Mouse (Mus musculus) liver, embryonic 12.5 days (tissue): ENCODE measurements around the gene Ttll12. TPM values are rescaled to one million over a fixed set of nuclear protein-coding genes. Genes with fewer than 3 reads are reported as not detected.

Source experiments
- ATAC-seq: fragments of 200-750 bp; cut with Nextera tagmentation; 2 replicates; pipeline ENCODE4 v1.8.0; 2017; ENCODE audit warnings: moderate number of reproducible peaks, mild to moderate bottlenecking, moderate library complexity
- H3K27ac ChIP-seq: fragments of 300-500 bp; sonication (generic); 2 replicates; pipeline ENCODE4 v1.5.1; 2016; ENCODE audit warnings: mild to moderate bottlenecking
- H3K27me3 ChIP-seq: fragments of 300-500 bp; sonication (generic); replicated peaks from 2 replicates; pipeline ENCODE4 v1.6.1; 2016; ENCODE audit warnings: mild to moderate bottlenecking, moderate library complexity
- H3K36me3 ChIP-seq: fragments of 300-500 bp; sonication (generic); 2 replicates; pipeline ENCODE4 v1.6.1; 2016; ENCODE audit warnings: mild to moderate bottlenecking, moderate library complexity
- H3K4me1 ChIP-seq: fragments of 300-500 bp; sonication (generic); 2 replicates; pipeline ENCODE4 v1.6.1; 2016
- H3K4me2 ChIP-seq: fragments of 300-500 bp; sonication (generic); 2 replicates; pipeline ENCODE4 v1.6.1; 2016; ENCODE audit warnings: mild to moderate bottlenecking, moderate library complexity
- H3K4me3 ChIP-seq: fragments of 300-500 bp; sonication (generic); 2 replicates; pipeline ENCODE4 v1.5.1; 2016; ENCODE audit warnings: mild to moderate bottlenecking, moderate library complexity
- H3K9ac ChIP-seq: fragments of 300-500 bp; sonication (generic); 2 replicates; pipeline ENCODE4 v1.6.1; 2016; ENCODE audit warnings: mild to moderate bottlenecking, moderate library complexity
- H3K9me3 ChIP-seq: fragments of 300-500 bp; sonication (generic); replicated peaks from 2 replicates; pipeline ENCODE4 v1.6.1; 2016; ENCODE audit warnings: mild to moderate bottlenecking, moderate library complexity
- WGBS: fragments of 180-500 bp; shearing (Covaris S2); methylation state at CpG from one replicate; pipeline ENCODE4 v1.1.7; 2016; ENCODE audit not compliant: insufficient replicate concordance; 5-methylcytosine and 5-hydroxymethylcytosine counted together
- polyA plus RNA-seq: library from polyadenylated mRNA; unstranded; fragments of >200 nt; fragmentation: Nextera tagmentation; extraction: Ambion mirVana; gene quantifications from 2 replicates; pipeline ENCODE4 v1.2.1, GENCODE M21; 2016

Ttll12 gene
- polyA plus RNA-seq, 1 experiment from 2014 or later: 62.7 TPM

GRCm38 (mm10) chr15:83615245-83615644 lies 20.3 kb upstream of the Ttll12 start:
- no peaks in the 10 kb centered on the region for H3K36me3 ChIP-seq
- no peaks in the 10 kb centered on the region for H3K9me3 ChIP-seq
- H3K9ac ChIP-seq: no peak overlapping the region
- H3K4me3 ChIP-seq: no peak overlapping the region
- H3K27ac ChIP-seq: no peak overlapping the region
- H3K4me1 ChIP-seq: no peaks in the 10 kb centered on the region
- no peak for ATAC-seq
- WGBS: 80% methylated on average over 3 of the region's 3 CpGs
- peaks cover 8% of the 10 kb centered on the region; the same call in 1 of the 2 replicates for H3K27me3 ChIP-seq
- H3K4me2 ChIP-seq: no peak overlapping the region

GRCm38 (mm10) chr15:83607115-83607802 lies 12.3 kb upstream of the Ttll12 start:
- H3K27ac ChIP-seq: peak overlapping the region; percentile 65; the same call in 1 of the 2 replicates
- H3K36me3 ChIP-seq: no peaks in the 10 kb centered on the region
- ATAC-seq: peak; percentile 70
- no peak overlapping the region for H3K4me3 ChIP-seq
- H3K27me3 ChIP-seq: 0 out of 2 replicates have a peak, but pooled peaks cover 3% of the 10 kb centered on the region
- no peaks in the 10 kb centered on the region for H3K9me3 ChIP-seq
- peak overlapping the region; percentile 30; the same call in 1 of the 2 replicates for H3K9ac ChIP-seq
- peak overlapping the region; percentile 41 for H3K4me2 ChIP-seq
- peaks cover 38% of the 10 kb centered on the region for H3K4me1 ChIP-seq
- 42% methylated on average over 15 of the region's 15 CpGs for WGBS

GRCm38 (mm10) chr15:83606700-83607099 lies 11.7 kb upstream of the Ttll12 start:
- H3K27me3 ChIP-seq: 0 out of 2 replicates have a peak, but pooled peaks cover 3% of the 10 kb centered on the region
- no peaks in the 10 kb centered on the region for H3K9me3 ChIP-seq
- peaks cover 40% of the 10 kb centered on the region for H3K4me1 ChIP-seq
- 73% methylated on average over 8 of the region's 8 CpGs for whole genome bisulfite sequencing
- peak overlapping the region; percentile 65; the same call in 1 of the 2 replicates for H3K27ac ChIP-seq
- H3K4me3 ChIP-seq: no peak overlapping the region
- peak overlapping the region; percentile 30; the same call in 1 of the 2 replicates for H3K9ac ChIP-seq
- peak overlapping the region; percentile 41 for H3K4me2 ChIP-seq
- ATAC-seq: peak; percentile 81
- H3K36me3 ChIP-seq: no peaks in the 10 kb centered on the region

- Histone ChIP-seq H3K4me3 (no peak overlapping the region), H3K36me3 (no peaks in the 10 kb centered on the region), H3K9ac (no peak overlapping the region), H3K27ac (peak overlapping the region; percentile 65; the same call in 1 of the 2 replicates), H3K27me3 (0 out of 2 replicates have a peak, but pooled peaks cover 3% of the 10 kb centered on the region), H3K9me3 (no peaks in the 10 kb centered on the region), H3K4me2 (no peak overlapping the region), H3K4me1 (peaks cover 45% of the 10 kb centered on the region)
- no peak; the same call in 1 of the 2 replicates for ATAC-seq
- WGBS: 82% methylated on average over 11 of the region's 11 CpGs
Observed at GRCm38 (mm10) chr15:83606216-83606615, 11.3 kb upstream of the Ttll12 start.

- 87% methylated on average over 7 of the region's 7 CpGs for WGBS
- ATAC-seq: no peak
- Histone ChIP-seq H3K27me3 (no peaks in the 10 kb centered on the region), H3K4me2 (no peak overlapping the region), H3K36me3 (no peaks in the 10 kb centered on the region), H3K9ac (no peak overlapping the region), H3K27ac (peak overlapping the region; percentile 32; the same call in 1 of the 2 replicates), H3K4me3 (no peak overlapping the region), H3K9me3 (no peaks in the 10 kb centered on the region), H3K4me1 (peaks cover 60% of the 10 kb centered on the region)
Observed at GRCm38 (mm10) chr15:83603426-83603825, 8.5 kb upstream of the Ttll12 start.

- ATAC-seq: no peak
- H3K27ac ChIP-seq: no peak overlapping the region
- H3K9ac ChIP-seq: no peak overlapping the region
- H3K4me3 ChIP-seq: no peak overlapping the region
- H3K27me3 ChIP-seq: no peaks in the 10 kb centered on the region
- no peak overlapping the region for H3K4me2 ChIP-seq
- H3K9me3 ChIP-seq: no peaks in the 10 kb centered on the region
- peaks cover 60% of the 10 kb centered on the region for H3K4me1 ChIP-seq
- no peaks in the 10 kb centered on the region for H3K36me3 ChIP-seq
- WGBS: 74% methylated on average over 1 of the region's 1 CpGs
Observed at GRCm38 (mm10) chr15:83603046-83603396, 8.1 kb upstream of the Ttll12 start.

GRCm38 (mm10) chr15:83602372-83603045 lies 7.6 kb upstream of the Ttll12 start:
- no peaks in the 10 kb centered on the region for H3K27me3 ChIP-seq
- no peak overlapping the region for H3K4me2 ChIP-seq
- WGBS: 70% methylated on average over 13 of the region's 13 CpGs
- H3K4me1 ChIP-seq: peaks cover 60% of the 10 kb centered on the region
- no peak for ATAC-seq
- H3K36me3 ChIP-seq: no peaks in the 10 kb centered on the region
- H3K9ac ChIP-seq: no peak overlapping the region
- H3K9me3 ChIP-seq: no peaks in the 10 kb centered on the region
- H3K4me3 ChIP-seq: no peak overlapping the region
- no peak overlapping the region for H3K27ac ChIP-seq

- H3K4me3 ChIP-seq: no peak overlapping the region
- ATAC-seq: 0 out of 2 replicates have a peak, but pooled peaks have one; percentile 22
- H3K9me3 ChIP-seq: no peaks in the 10 kb centered on the region
- H3K9ac ChIP-seq: no peak overlapping the region
- H3K36me3 ChIP-seq: no peaks in the 10 kb centered on the region
- H3K4me1 ChIP-seq: peaks cover 54% of the 10 kb centered on the region
- 0 out of 2 replicates have a peak overlapping the region, but pooled peaks have one; percentile 55 for H3K27ac ChIP-seq
- no peaks in the 10 kb centered on the region for H3K27me3 ChIP-seq
- no peak overlapping the region for H3K4me2 ChIP-seq
- 29% methylated on average over 4 of the region's 4 CpGs for WGBS
Observed at GRCm38 (mm10) chr15:83601185-83601584, 6.2 kb upstream of the Ttll12 start.

GRCm38 (mm10) chr15:83596833-83597232 lies 1.9 kb upstream of the Ttll12 start:
- 80% methylated on average over 4 of the region's 4 CpGs for WGBS
- Histone ChIP-seq H3K27me3 (no peaks in the 10 kb centered on the region), H3K36me3 (peaks cover 4% of the 10 kb centered on the region; the same call in 1 of the 2 replicates), H3K9me3 (no peaks in the 10 kb centered on the region), H3K27ac (no peak overlapping the region), H3K4me3 (no peak overlapping the region), H3K4me2 (0 out of 2 replicates have a peak overlapping the region, but pooled peaks have one; percentile 96), H3K4me1 (peaks cover 59% of the 10 kb centered on the region), H3K9ac (no peak overlapping the region)
- ATAC-seq: no peak

- no peaks in the 10 kb centered on the region for H3K9me3 ChIP-seq
- peak overlapping the region; percentile 95 for H3K4me3 ChIP-seq
- H3K27me3 ChIP-seq: no peaks in the 10 kb centered on the region
- peaks cover 15% of the 10 kb centered on the region for H3K36me3 ChIP-seq
- H3K4me2 ChIP-seq: peak overlapping the region; percentile 96
- peak overlapping the region; percentile 63 for H3K9ac ChIP-seq
- 29% methylated on average over 7 of the region's 7 CpGs for WGBS
- H3K4me1 ChIP-seq: peaks cover 60% of the 10 kb centered on the region
- peak overlapping the region; percentile 75 for H3K27ac ChIP-seq
- no peak for ATAC-seq
Observed at GRCm38 (mm10) chr15:83595364-83595711, 381 bp upstream of the Ttll12 start.

GRCm38 (mm10) chr15:83593702-83594512 lies 1.1 kb downstream of the Ttll12 start:
- H3K9me3 ChIP-seq: no peaks in the 10 kb centered on the region
- peak overlapping the region; percentile 96 for H3K9ac ChIP-seq
- peak; percentile 77 for ATAC-seq
- peaks cover 29% of the 10 kb centered on the region for H3K36me3 ChIP-seq
- no peaks in the 10 kb centered on the region for H3K27me3 ChIP-seq
- peak overlapping the region; percentile 96 for H3K4me2 ChIP-seq
- 5% methylated on average over 19 of the region's 19 CpGs for WGBS
- peak overlapping the region; percentile 95 for H3K4me3 ChIP-seq
- H3K4me1 ChIP-seq: peaks cover 61% of the 10 kb centered on the region
- peak overlapping the region; percentile 100 for H3K27ac ChIP-seq
